Mouse (Mus musculus) frontal cortex, postnatal 10 days (tissue): ENCODE results near the gene Myl4.

Experiments
- DNase-seq, 2 experiments: peaks; one replicate each; pipeline ENCODE4 v3.0.0; 2022; ENCODE audit warnings: low spot score in 2 of 2, mixed read lengths in 1 of 2

The Myl4 gene

DNA sequence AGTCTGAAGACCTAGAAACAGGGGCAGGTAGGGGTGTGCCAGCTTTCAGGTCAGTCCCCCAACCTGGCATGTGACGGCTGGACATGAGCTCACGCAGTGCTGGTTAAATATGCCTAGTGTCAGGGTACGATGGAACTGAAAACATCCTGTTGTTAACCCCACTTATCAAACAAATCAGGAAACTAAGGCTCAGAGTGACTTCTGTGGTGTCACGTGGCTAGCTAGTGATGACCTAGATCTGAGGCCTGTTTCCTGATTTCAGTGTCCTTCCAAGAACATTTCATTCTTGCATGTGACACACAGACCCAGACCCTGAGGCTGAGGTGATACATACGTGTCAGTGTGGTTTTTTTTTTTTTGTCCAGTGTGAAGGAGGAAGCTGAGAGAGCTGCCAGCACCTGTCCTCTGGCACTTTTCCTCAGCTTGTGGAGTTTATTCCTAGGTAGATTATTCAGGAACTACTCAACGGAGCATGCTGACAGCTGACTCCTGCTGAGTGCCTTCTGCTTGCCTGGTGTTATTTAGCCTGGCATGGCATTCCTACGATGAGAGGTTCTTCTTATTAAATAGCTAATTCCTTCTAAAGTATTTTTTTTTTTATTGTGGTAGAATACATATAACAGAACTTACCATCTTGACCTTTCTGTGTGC, 79.8 kb downstream of the Myl4 start:
- DNase-seq, result no peak

DNA sequence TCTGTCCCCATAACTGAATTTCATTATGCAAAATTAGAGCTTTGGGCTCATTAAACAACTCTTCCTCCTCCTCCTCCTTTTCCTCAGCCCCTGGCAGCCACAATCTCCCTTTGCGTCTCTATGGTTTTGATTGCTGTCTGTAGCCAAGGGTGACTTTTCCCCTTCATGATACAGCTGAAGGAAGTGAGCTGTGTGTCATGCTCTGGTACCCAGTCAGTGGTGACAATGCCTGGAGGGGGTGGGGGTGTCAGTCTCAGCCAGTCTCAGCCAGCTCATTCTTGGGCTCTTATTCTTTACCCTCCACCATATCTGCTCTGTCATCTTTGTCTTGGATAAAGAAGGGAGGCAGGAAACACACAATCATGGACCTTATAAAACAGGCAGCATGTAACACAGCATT, 80.8 kb downstream of the Myl4 start:
- DNase-seq, result no peak

DNA sequence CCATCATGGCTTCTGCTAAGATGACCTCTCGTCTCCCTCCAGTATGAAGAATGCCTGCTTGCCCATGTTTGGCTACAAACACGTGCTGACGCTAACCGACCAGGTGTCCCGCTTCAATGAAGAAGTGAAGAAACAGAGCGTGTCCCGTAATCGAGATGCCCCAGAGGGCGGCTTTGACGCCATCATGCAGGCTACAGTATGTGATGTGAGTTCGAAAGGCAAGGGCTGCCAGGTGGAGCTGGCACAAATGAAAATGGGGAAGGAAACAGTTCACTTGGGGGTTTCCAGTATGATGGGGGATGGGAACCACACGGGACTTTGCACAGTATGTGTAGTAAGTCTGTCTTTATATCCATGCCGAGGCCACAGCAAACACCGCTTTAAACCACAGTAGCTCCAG, 86.5 kb downstream of the Myl4 start:
- no peak for DNase-seq

DNA sequence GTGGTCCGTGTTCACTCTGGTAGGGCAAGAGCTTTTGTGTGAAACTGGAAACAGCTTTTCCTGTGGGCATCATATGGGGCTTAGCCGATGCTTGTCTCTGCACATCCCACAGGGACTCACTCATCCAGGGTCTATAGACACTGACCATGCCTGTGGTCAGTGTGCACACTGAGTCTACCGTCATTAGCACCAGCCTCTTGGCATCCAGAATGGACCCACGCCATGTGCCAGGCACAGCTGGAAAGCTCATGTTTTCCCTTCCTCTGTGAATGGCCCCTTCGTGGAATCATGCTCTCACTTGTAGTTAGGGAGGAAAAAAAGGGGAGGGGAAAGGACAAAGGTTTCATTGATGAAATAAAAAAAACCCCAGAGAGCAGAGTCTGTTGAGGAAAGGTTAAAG, 87.5 kb downstream of the Myl4 start:
- DNase-seq, result no peak

DNA sequence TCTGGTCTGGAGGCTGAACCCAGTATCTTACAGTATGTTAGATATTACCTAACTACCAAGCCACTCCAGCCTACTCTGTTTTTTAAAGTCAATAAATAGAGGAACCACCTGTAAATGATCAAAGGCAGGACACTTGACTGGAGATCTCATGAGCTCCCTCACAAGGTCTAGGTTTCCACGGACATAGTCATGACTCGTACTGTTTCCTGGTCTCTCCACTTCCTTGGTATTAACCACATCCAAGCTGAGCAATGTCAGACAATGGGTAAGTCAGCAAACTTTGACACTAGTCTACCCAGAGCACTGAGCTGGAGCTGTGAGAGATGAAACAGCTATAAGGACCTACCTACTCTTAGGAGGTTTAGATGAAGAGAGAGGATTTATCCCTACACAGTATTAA, 88.4 kb downstream of the Myl4 start:
- DNase-seq, result no peak

DNA sequence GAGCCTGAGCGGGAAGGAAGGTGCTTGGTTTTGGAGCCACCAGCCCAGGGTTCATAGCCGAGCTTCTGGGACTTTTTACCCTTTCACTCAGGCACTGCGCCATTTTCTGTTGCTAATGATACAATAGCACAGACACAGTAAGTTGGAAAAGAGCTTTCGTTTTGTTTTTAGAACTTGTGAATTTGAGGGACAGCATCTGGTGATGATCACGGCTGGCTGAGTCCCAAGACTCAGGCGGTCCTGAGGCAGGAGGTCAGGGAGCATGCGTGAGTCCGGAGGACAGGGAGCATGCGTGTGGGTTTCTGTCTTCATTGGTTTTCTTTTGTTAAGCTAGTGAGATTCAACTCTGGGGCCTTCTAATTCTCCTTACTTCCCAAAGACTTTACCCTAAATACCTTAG, 89.2 kb downstream of the Myl4 start:
- no peak for DNase-seq

DNA sequence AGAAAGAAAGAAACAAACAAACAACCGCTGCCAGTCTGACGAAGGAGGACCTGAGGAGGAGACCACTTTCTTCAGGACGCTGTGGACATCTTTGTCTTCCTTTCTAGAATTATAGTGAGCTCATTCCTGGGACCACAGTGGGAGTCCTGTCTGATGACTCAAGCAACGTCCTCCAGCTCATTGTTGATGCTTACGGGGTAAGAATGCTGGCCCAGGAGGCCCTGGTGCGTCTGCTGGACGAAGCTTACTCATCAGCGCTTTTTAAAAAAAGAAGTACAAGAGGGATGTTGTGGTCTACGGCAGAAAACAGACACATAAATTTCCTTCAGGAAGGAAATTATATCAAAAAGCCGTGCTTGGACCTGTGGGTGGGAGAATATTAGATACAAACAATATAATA, 90.4 kb downstream of the Myl4 start:
- no peak for DNase-seq

DNA sequence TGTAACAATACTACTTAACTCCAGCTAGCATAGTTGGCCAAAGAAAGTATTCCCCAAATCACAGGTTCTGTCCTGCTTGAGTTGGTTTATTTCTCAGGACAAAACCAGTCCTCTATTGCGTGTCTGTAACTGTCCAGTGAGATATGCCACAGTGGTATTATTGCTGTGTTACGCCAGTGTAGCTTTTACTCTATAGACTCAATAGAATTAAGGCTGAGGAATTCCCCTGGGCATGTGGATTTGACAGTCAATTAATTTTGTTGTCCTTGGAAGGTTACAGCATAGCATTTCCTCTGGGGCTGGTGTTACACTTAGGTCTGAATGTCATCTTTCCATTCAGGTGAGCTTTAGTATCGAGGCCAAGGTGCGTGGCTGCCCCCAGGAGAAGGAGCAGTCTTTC, 92.8 kb downstream of the Myl4 start:
- DNase-seq, result no peak
